Mouse (Mus musculus): ENCODE data around the gene Smim20. TPM values are rescaled to one million over a fixed set of nuclear protein-coding genes. Genes with fewer than 3 reads are reported as not detected.

Gene Smim20
- polyA plus RNA-seq, 1 experiment from 2014 or later, result 98.8 TPM

GRCm38 (mm10) chr5:53243933-53244332 is 22.9 kb upstream of the Smim20 start:
- ATAC-seq, result no peak
- H3K27me3 ChIP-seq (replicated peaks), result no peaks in the 10 kb centered on the region
- no peak overlapping the region for H3K9ac ChIP-seq
- H3K4me1 ChIP-seq (replicated peaks), result no peaks in the 10 kb centered on the region
- 64% methylated on average over 10 of the region's 10 CpGs for WGBS
- no peak overlapping the region for H3K4me2 ChIP-seq (replicated peaks)
- no peak overlapping the region for H3K27ac ChIP-seq
- no peaks in the 10 kb centered on the region for H3K9me3 ChIP-seq
- no peak overlapping the region for H3K4me3 ChIP-seq (replicated peaks)
- H3K36me3 ChIP-seq, result no peaks in the 10 kb centered on the region

GRCm38 (mm10) chr5:53248499-53248898 is 18.4 kb upstream of the Smim20 start:
- 76% methylated on average over 11 of the region's 11 CpGs for WGBS
- no peak overlapping the region for H3K4me2 ChIP-seq (replicated peaks)
- no peaks in the 10 kb centered on the region for H3K36me3 ChIP-seq
- no peak for ATAC-seq
- H3K4me3 ChIP-seq (replicated peaks), result no peak overlapping the region
- no peaks in the 10 kb centered on the region for H3K9me3 ChIP-seq
- no peaks in the 10 kb centered on the region for H3K4me1 ChIP-seq (replicated peaks)
- H3K27me3 ChIP-seq (replicated peaks), result no peaks in the 10 kb centered on the region; the same call in 1 of the 2 replicates
- no peak overlapping the region for H3K27ac ChIP-seq
- no peak overlapping the region for H3K9ac ChIP-seq

DNA sequence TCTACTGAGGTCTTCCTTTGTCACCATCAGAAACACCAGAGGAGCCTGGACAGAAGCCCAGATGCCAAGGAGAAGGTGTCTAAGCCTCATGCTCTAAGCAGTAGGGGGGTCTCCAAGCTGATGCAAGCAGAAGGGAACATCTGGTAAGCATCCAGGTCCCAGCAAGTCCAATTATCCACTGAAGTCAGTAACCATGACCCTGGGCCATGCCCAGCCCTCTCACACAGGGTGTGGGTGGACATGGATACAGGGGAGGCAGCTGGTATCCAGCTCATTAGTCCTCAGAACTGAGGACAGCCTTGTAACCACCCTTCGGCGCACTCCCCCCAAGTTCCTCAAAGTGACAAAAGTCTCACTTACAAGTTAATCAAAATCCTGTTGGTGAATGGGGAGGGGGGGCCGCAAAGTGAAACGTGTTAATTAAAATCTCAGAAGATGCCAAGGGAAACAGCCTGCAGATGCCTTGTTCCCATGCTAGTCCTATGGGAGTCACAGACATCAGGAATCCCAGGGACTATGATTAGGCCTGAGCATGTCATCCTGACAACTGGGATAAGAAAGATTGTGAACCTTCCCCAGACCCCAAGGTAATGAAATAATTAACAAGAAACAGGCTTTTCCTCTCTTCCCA is 17.3 kb upstream of the Smim20 start:
- Histone ChIP-seq H3K4me2 (replicated peaks) (no peak overlapping the region), H3K9me3 (no peaks in the 10 kb centered on the region), H3K36me3 (no peaks in the 10 kb centered on the region), H3K27ac (no peak overlapping the region), H3K4me3 (replicated peaks) (no peak overlapping the region), H3K4me1 (replicated peaks) (no peaks in the 10 kb centered on the region), H3K9ac (no peak overlapping the region), H3K27me3 (replicated peaks) (no peaks in the 10 kb centered on the region; the same call in 1 of the 2 replicates)
- WGBS, result 76% methylated on average over 4 of the region's 4 CpGs
- no peak for ATAC-seq

GRCm38 (mm10) chr5:53254154-53254553 is 12.7 kb upstream of the Smim20 start:
- 87% methylated on average over 5 of the region's 5 CpGs for WGBS

DNA sequence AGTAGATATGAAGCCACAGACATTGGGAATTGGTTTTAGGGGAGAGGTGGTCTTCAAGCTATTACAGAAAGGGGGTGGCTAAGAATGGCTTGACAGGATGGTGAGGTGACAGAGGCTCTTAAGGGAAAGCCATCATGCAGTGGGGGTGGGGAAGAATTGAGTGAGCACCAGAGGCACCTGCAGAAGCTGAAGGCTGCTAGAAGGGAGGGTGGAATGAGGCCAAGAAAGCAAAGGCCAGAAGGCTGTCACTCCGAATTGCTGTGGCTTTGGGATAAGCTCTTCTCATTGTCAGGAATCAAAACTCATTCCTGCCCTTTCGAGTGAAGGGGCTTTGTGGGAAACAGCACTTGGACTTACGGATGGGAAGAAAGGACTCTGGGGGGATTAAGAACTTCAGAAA is 12.1 kb upstream of the Smim20 start:
- no peak overlapping the region for H3K27ac ChIP-seq
- H3K4me1 ChIP-seq (replicated peaks), result 0 out of 2 replicates have a peak, but pooled peaks cover 5% of the 10 kb centered on the region
- WGBS, result 69% methylated on average over 3 of the region's 3 CpGs
- no peaks in the 10 kb centered on the region for H3K9me3 ChIP-seq
- no peak overlapping the region for H3K4me2 ChIP-seq (replicated peaks)
- no peaks in the 10 kb centered on the region for H3K36me3 ChIP-seq
- no peaks in the 10 kb centered on the region; the same call in 1 of the 2 replicates for H3K27me3 ChIP-seq (replicated peaks)
- no peak overlapping the region for H3K4me3 ChIP-seq (replicated peaks)
- ATAC-seq, result no peak
- H3K9ac ChIP-seq, result no peak overlapping the region

More at GRCm38 (mm10) chr5:53254154-53254553, 12.7 kb upstream of the Smim20 start:
- Histone ChIP-seq H3K36me3 (no peaks in the 10 kb centered on the region), H3K4me2 (replicated peaks) (no peak overlapping the region), H3K9ac (no peak overlapping the region), H3K27ac (no peak overlapping the region), H3K27me3 (replicated peaks) (no peaks in the 10 kb centered on the region; the same call in 1 of the 2 replicates), H3K4me3 (replicated peaks) (no peak overlapping the region), H3K4me1 (replicated peaks) (0 out of 2 replicates have a peak, but pooled peaks cover 5% of the 10 kb centered on the region), H3K9me3 (no peaks in the 10 kb centered on the region)
- no peak for ATAC-seq

GRCm38 (mm10) chr5:53258038-53258786 is 8.7 kb upstream of the Smim20 start:
- 4% methylated on average over 29 of the region's 29 CpGs for WGBS
- H3K4me2 ChIP-seq (replicated peaks), result peak overlapping the region; percentile 73
- H3K4me3 ChIP-seq (replicated peaks), result peak overlapping the region; percentile 36
- H3K9ac ChIP-seq, result peak overlapping the region; percentile 2; the same call in 1 of the 2 replicates
- peak; percentile 57 for ATAC-seq
- 0 out of 2 replicates have a peak, but pooled peaks cover 5% of the 10 kb centered on the region for H3K4me1 ChIP-seq (replicated peaks)
- no peak overlapping the region for H3K27ac ChIP-seq
- H3K36me3 ChIP-seq, result no peaks in the 10 kb centered on the region
- H3K9me3 ChIP-seq, result no peaks in the 10 kb centered on the region
- H3K27me3 ChIP-seq (replicated peaks), result no peaks in the 10 kb centered on the region

- Histone ChIP-seq H3K4me1 (replicated peaks) (0 out of 2 replicates have a peak, but pooled peaks cover 5% of the 10 kb centered on the region), H3K27ac (no peak overlapping the region), H3K4me3 (replicated peaks) (no peak overlapping the region), H3K36me3 (no peaks in the 10 kb centered on the region), H3K4me2 (replicated peaks) (no peak overlapping the region), H3K9me3 (no peaks in the 10 kb centered on the region), H3K9ac (no peak overlapping the region), H3K27me3 (replicated peaks) (no peaks in the 10 kb centered on the region)
- ATAC-seq, result no peak
- WGBS, result 64% methylated on average over 5 of the region's 5 CpGs
Observed at GRCm38 (mm10) chr5:53259894-53260293, 7.0 kb upstream of the Smim20 start.

- Histone ChIP-seq H3K27me3 (replicated peaks) (no peaks in the 10 kb centered on the region), H3K9ac (no peak overlapping the region), H3K4me3 (replicated peaks) (no peak overlapping the region), H3K27ac (no peak overlapping the region), H3K36me3 (no peaks in the 10 kb centered on the region), H3K9me3 (no peaks in the 10 kb centered on the region), H3K4me1 (replicated peaks) (0 out of 2 replicates have a peak, but pooled peaks cover 5% of the 10 kb centered on the region), H3K4me2 (replicated peaks) (no peak overlapping the region)
- 83% methylated on average over 10 of the region's 10 CpGs for WGBS
- ATAC-seq, result no peak
Observed at GRCm38 (mm10) chr5:53261999-53262398, 4.9 kb upstream of the Smim20 start.

DNA sequence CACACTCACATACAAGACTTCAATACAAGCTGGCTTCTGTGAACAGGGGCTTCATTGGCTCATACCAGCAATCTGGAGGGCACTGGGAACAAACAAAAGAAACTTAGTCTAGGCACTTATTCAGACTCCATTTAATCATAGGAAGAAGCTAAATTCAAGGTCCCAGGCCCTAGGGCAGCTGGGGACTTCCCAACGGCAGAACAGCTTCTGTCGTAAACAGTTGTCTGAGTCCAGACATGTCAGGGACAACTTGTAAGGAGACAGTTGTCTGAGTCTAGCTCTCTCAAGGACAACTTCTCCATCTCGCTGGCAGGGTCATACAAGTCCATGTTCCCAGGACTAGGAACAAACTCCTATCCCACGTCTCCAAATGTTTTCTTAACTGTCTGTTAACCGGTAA is 2.8 kb upstream of the Smim20 start:
- no peak for ATAC-seq
- H3K36me3 ChIP-seq, result no peaks in the 10 kb centered on the region

GRCm38 (mm10) chr5:53265740-53266139 is 1.1 kb upstream of the Smim20 start:
- H3K27ac ChIP-seq, result no peak overlapping the region
- ATAC-seq, result no peak
- H3K4me2 ChIP-seq (replicated peaks), result no peak overlapping the region
- no peak overlapping the region for H3K9ac ChIP-seq
- H3K4me3 ChIP-seq (replicated peaks), result no peak overlapping the region
- H3K4me1 ChIP-seq (replicated peaks), result peaks cover 11% of the 10 kb centered on the region; the same call in 1 of the 2 replicates
- no peaks in the 10 kb centered on the region for H3K36me3 ChIP-seq
- WGBS, result 73% methylated on average over 12 of the region's 12 CpGs
- no peaks in the 10 kb centered on the region for H3K27me3 ChIP-seq (replicated peaks)
- H3K9me3 ChIP-seq, result no peaks in the 10 kb centered on the region

More for the DNA sequence above, 2.8 kb upstream of the Smim20 start:
- 66% methylated on average over 5 of the region's 5 CpGs for WGBS
- Histone ChIP-seq H3K4me3 (replicated peaks) (no peak overlapping the region), H3K4me1 (replicated peaks) (peaks cover 11% of the 10 kb centered on the region; the same call in 1 of the 2 replicates), H3K4me2 (replicated peaks) (no peak overlapping the region), H3K9me3 (no peaks in the 10 kb centered on the region), H3K27me3 (replicated peaks) (no peaks in the 10 kb centered on the region), H3K9ac (no peak overlapping the region), H3K27ac (no peak overlapping the region)

GRCm38 (mm10) chr5:53266181-53266580 is 702 bp upstream of the Smim20 start:
- Histone ChIP-seq H3K4me2 (replicated peaks) (no peak overlapping the region), H3K4me3 (replicated peaks) (no peak overlapping the region), H3K4me1 (replicated peaks) (peaks cover 11% of the 10 kb centered on the region; the same call in 1 of the 2 replicates), H3K36me3 (no peaks in the 10 kb centered on the region), H3K27me3 (replicated peaks) (no peaks in the 10 kb centered on the region), H3K27ac (no peak overlapping the region), H3K9ac (no peak overlapping the region), H3K9me3 (no peaks in the 10 kb centered on the region)
- no peak for ATAC-seq
- 81% methylated on average over 4 of the region's 4 CpGs for WGBS

DNA sequence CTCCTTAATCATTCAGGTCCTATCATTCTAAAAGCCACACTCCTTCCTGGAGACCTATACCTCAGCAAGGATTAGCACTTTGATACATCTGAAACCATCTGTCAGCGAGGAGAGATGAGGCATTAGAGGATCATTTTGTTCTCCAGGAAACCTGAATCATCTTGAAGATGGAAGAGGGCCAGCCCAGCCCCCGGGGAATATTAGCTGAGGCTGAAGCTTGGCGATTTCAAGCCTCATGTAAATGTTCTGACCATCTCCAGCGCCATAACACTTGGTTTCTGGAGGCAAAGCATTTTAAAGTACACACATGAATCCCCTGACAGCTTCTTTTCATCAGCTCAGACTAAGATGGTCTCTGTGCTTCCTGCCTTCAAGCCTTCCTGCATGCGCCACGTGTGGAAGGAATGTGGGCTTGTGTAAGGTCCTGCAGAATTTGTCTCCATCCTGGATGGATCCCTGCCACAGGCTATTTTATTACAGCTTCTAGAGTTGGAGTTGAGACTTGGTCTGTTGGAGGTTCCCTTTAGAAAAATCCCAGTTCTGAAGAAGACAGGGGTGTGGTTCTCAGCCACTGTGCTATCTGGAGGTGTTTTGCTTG is 1.3 kb downstream of the Smim20 start:
- Histone ChIP-seq H3K4me1 (replicated peaks) (peaks cover 11% of the 10 kb centered on the region; the same call in 1 of the 2 replicates), H3K27ac (no peak overlapping the region)
- 71% methylated on average over 6 of the region's 6 CpGs for WGBS

More for the DNA sequence above, 1.3 kb downstream of the Smim20 start:
- H3K4me2 ChIP-seq (replicated peaks), result peak overlapping the region; percentile 80; the same call in 1 of the 2 replicates
- no peak overlapping the region for H3K9ac ChIP-seq
- H3K9me3 ChIP-seq, result no peaks in the 10 kb centered on the region
- H3K4me3 ChIP-seq (replicated peaks), result no peak overlapping the region
- no peak for ATAC-seq
- H3K27me3 ChIP-seq (replicated peaks), result no peaks in the 10 kb centered on the region
- no peaks in the 10 kb centered on the region for H3K36me3 ChIP-seq

Measured in intestine, embryonic 15.5 days (tissue).